Mouse (Mus musculus) kidney, adult 2 months (tissue): ENCODE measurements around the gene Pitpnb. TPM values are rescaled to one million over a fixed set of nuclear protein-coding genes. Genes with fewer than 3 reads are reported as not detected.

Experiments used
- DNase-seq: peaks from one replicate; pipeline ENCODE4 v3.0.0; 2021
- H3K27ac ChIP-seq: fragments of 200-500 bp; 2 replicates; pipeline ENCODE4 v1.5.1; 2012; ENCODE audit warnings: low read depth, low read length, control low read depth, inconsistent platforms; ENCODE audit not compliant: insufficient read depth
- H3K27me3 ChIP-seq: fragments of 200-500 bp; replicated peaks from 2 replicates; pipeline ENCODE4 v1.6.1; 2012; ENCODE audit warnings: mild to moderate bottlenecking, moderate library complexity, low read length, inconsistent platforms; ENCODE audit not compliant: control insufficient read depth, insufficient read depth
- H3K36me3 ChIP-seq: fragments of 200-500 bp; 2 replicates; pipeline ENCODE4 v1.6.1; 2012; ENCODE audit warnings: mild to moderate bottlenecking, moderate library complexity, low read length, inconsistent platforms; ENCODE audit not compliant: control insufficient read depth, insufficient read depth
- H3K4me1 ChIP-seq: fragments of 200-500 bp; 2 replicates; pipeline ENCODE4 v1.6.1; 2011; ENCODE audit warnings: low read length; ENCODE audit not compliant: control insufficient read depth, insufficient read depth
- H3K4me3 ChIP-seq: fragments of 200-500 bp; 2 replicates; pipeline ENCODE4 v1.5.1; 2011; ENCODE audit warnings: mild to moderate bottlenecking, low read depth, low read length, control low read depth; ENCODE audit not compliant: insufficient read depth
- CTCF ChIP-seq: fragments of 200-500 bp; conservative IDR thresholded peaks from 2 replicates; pipeline ENCODE4 v1.5.1; 2011; ENCODE audit warnings: low read depth, mild to moderate bottlenecking, control low read depth, low read length, moderate library complexity, mixed read lengths; ENCODE audit not compliant: insufficient read depth, insufficient read length
- POLR2A ChIP-seq: fragments of 200-500 bp; IDR thresholded peaks from one replicate; pipeline ENCODE4 v1.6.1; 2011; ENCODE audit warnings: low read depth, low read length, control low read depth
- WGBS: fragments of 180-500 bp; shearing (Covaris S2); methylation state at CpG from one replicate; pipeline ENCODE4 v1.1.7; 2018; 5-methylcytosine and 5-hydroxymethylcytosine counted together
- polyA plus RNA-seq: library from polyadenylated mRNA; depleted of rRNA; stranded (reverse); fragments of >200 nt; gene quantifications from 2 replicates; pipeline ENCODE4 v1.2.3, GENCODE M21; 2012

Gene Pitpnb
- polyA plus RNA-seq, 1 experiment, result 54.1 TPM

GRCm38 (mm10) chr5:111378126-111378993 lies 47.8 kb downstream of the Pitpnb start:
- H3K27ac ChIP-seq, result no peak overlapping the region

GRCm38 (mm10) chr5:111383335-111383734 lies 52.8 kb downstream of the Pitpnb start:
- Histone ChIP-seq H3K27ac (no peak overlapping the region), H3K4me1 (no peaks in the 10 kb centered on the region), H3K4me3 (no peak overlapping the region), H3K36me3 (peaks cover 2% of the 10 kb centered on the region; the same call in 1 of the 2 replicates), H3K27me3 (no peaks in the 10 kb centered on the region)
- TF ChIP-seq POLR2A, result no peak
- TF ChIP-seq CTCF, result no peak
- no peak for DNase-seq
- WGBS, result 73% methylated on average over 5 of the region's 5 CpGs

More at GRCm38 (mm10) chr5:111378126-111378993, 47.8 kb downstream of the Pitpnb start:
- Histone ChIP-seq H3K27me3 (no peaks in the 10 kb centered on the region), H3K4me1 (no peaks in the 10 kb centered on the region), H3K4me3 (no peak overlapping the region), H3K36me3 (no peaks in the 10 kb centered on the region; the same call in 1 of the 2 replicates)
- TF ChIP-seq CTCF (0 out of 2 replicates have a peak, but pooled peaks have one; percentile 1), POLR2A (no peak)
- peak; percentile 32 for DNase-seq
- 68% methylated on average over 7 of the region's 7 CpGs for WGBS

- Histone ChIP-seq H3K4me3 (no peak overlapping the region), H3K4me1 (no peaks in the 10 kb centered on the region), H3K27ac (no peak overlapping the region), H3K36me3 (no peaks in the 10 kb centered on the region; the same call in 1 of the 2 replicates), H3K27me3 (no peaks in the 10 kb centered on the region)
- TF ChIP-seq CTCF, result no peak
- TF ChIP-seq POLR2A, result no peak
- 73% methylated on average over 10 of the region's 10 CpGs for WGBS
- no peak for DNase-seq
These were observed 60.3 kb downstream of the Pitpnb start for GRCm38 (mm10) chr5:111390911-111391310.

- Histone ChIP-seq H3K4me3 (no peak overlapping the region), H3K4me1 (no peaks in the 10 kb centered on the region), H3K36me3 (no peaks in the 10 kb centered on the region; the same call in 1 of the 2 replicates), H3K27me3 (no peaks in the 10 kb centered on the region), H3K27ac (no peak overlapping the region)
- no peak for DNase-seq
- 78% methylated on average over 6 of the region's 6 CpGs for WGBS
- TF ChIP-seq POLR2A (no peak), CTCF (no peak)
These were observed 60.9 kb downstream of the Pitpnb start for GRCm38 (mm10) chr5:111391485-111391884.

- Histone ChIP-seq H3K4me1 (no peaks in the 10 kb centered on the region), H3K27me3 (no peaks in the 10 kb centered on the region), H3K4me3 (no peak overlapping the region), H3K27ac (no peak overlapping the region), H3K36me3 (no peaks in the 10 kb centered on the region)
- DNase-seq, result peak; percentile 74
- no peak for TF ChIP-seq POLR2A
- no peak for TF ChIP-seq CTCF
- 27% methylated on average over 17 of the region's 17 CpGs for WGBS
These were observed 63.0 kb downstream of the Pitpnb start for GRCm38 (mm10) chr5:111393346-111394197.

- no peaks in the 10 kb centered on the region for H3K27me3 ChIP-seq
- TF ChIP-seq POLR2A, result no peak
- TF ChIP-seq CTCF, result no peak
- no peak for DNase-seq
- H3K4me3 ChIP-seq, result no peak overlapping the region
- WGBS, result 21% methylated on average over 15 of the region's 15 CpGs
- H3K36me3 ChIP-seq, result no peaks in the 10 kb centered on the region
- H3K27ac ChIP-seq, result no peak overlapping the region
- H3K4me1 ChIP-seq, result no peaks in the 10 kb centered on the region
These were observed 63.9 kb downstream of the Pitpnb start for GRCm38 (mm10) chr5:111394198-111395053.
